9 mouse cellular contexts compared by ENCODE assay signal in the genomic region with DNA sequence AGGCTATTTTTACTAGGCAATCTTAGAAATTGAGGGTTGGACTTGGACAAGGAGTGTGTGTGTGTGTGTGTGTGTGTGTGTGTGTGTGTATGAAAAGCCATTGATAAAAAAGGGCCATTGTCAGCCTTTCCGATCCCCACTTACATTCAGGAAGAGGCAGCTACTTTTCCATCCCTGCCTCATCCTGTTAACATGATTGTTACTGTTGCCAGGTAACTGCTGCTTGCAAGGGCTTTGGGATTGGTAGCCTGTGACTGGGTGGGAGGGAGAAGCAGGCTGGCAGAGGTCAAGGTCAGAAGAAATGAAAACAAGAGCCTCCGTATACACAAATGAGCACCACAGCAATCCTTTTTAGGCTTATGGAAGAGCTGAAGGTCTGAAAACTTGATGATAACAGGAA. TPM values are rescaled to one million over a fixed set of nuclear protein-coding genes. Genes with fewer than 3 reads are reported as not detected.
A peak's percentile ranks its signal among the peaks of the same experiment; 100 is the strongest.
DNase-seq lines count a peak whose midpoint lies in the region; ATAC-seq and TF ChIP-seq lines count a peak whose summit lies in the region.
"Had no signal": no experiment of that assay in that cellular context is flagged by ENCODE, and none has a peak within 500 bp of the region (broad histone marks: within the 10 kb centered on the region; RNA-seq: fewer than 3 reads in every experiment).

No protein-coding gene starts in this region.

- peaks cover 14% of the 10 kb centered on the region for H3K4me1 ChIP-seq in heart, embryonic 16.5 days (ENCODE audit: control insufficient read depth, insufficient read depth, low read length)
- H3K4me1 ChIP-seq in liver, postnatal 0 days (ENCODE audit: insufficient read depth) = no peaks in the 10 kb centered on the region
- H3K4me1 ChIP-seq: limb, embryonic 12.5 days; stomach, embryonic 15.5 days had no signal

- no peaks in the 10 kb centered on the region for H3K36me3 ChIP-seq in heart, embryonic 16.5 days (ENCODE audit: control insufficient read depth, insufficient read depth)
- no peaks in the 10 kb centered on the region for H3K36me3 ChIP-seq in liver, postnatal 0 days (replicated peaks; ENCODE audit: insufficient read depth, low read length)
- H3K36me3 ChIP-seq: limb, embryonic 12.5 days; stomach, embryonic 15.5 days had no signal

- H3K4me2 ChIP-seq in heart, embryonic 16.5 days (ENCODE audit: low read depth, low read length) = no peak overlapping the region
- no peak overlapping the region for H3K4me2 ChIP-seq in liver, postnatal 0 days (ENCODE audit: low read depth, low read length)
- H3K4me2 ChIP-seq: limb, embryonic 12.5 days; stomach, embryonic 15.5 days had no signal

- WGBS in heart, embryonic 16.5 days = 35% methylated on average over 2 of the region's 2 CpGs
- 47% methylated on average over 2 of the region's 2 CpGs for WGBS in liver, postnatal 0 days (ENCODE audit: insufficient replicate concordance)

- peak; percentile 28; the same call in 1 of the 2 replicates for TF ChIP-seq EP300 in liver, postnatal 0 days (IDR thresholded peaks at IDR 0.05; ENCODE audit: low read depth)

- no peak for TF ChIP-seq CTCF in liver, postnatal 0 days (IDR thresholded peaks at IDR 0.05; ENCODE audit: low read depth)

- no peak overlapping the region for H3K4me3 ChIP-seq in heart, embryonic 16.5 days (ENCODE audit: low read length)
- H3K4me3 ChIP-seq in liver, postnatal 0 days (ENCODE audit: low read depth, low read length) = no peak overlapping the region
- H3K4me3 ChIP-seq: limb, embryonic 12.5 days; stomach, embryonic 15.5 days had no signal

- H3K9ac ChIP-seq in heart, embryonic 16.5 days (ENCODE audit: low read length) = no peak overlapping the region
- no peak overlapping the region for H3K9ac ChIP-seq in liver, postnatal 0 days (replicated peaks)
- H3K9ac ChIP-seq: limb, embryonic 12.5 days; stomach, embryonic 15.5 days had no signal

- no peak overlapping the region for H3K27ac ChIP-seq in heart, embryonic 16.5 days (ENCODE audit: low read length)
- H3K27ac ChIP-seq in liver, postnatal 0 days (ENCODE audit: low read depth) = no peak overlapping the region
- H3K27ac ChIP-seq: limb, embryonic 12.5 days; stomach, embryonic 15.5 days had no signal

- no peaks in the 10 kb centered on the region for H3K9me3 ChIP-seq in heart, embryonic 16.5 days (replicated peaks; ENCODE audit: control insufficient read depth, low read length)
- H3K9me3 ChIP-seq in liver, postnatal 0 days (ENCODE audit: low read length) = no peaks in the 10 kb centered on the region
- H3K9me3 ChIP-seq: limb, embryonic 12.5 days; stomach, embryonic 15.5 days had no signal

- DNase-seq in ZHBTc4 (ENCODE audit: low read depth, low spot score) = peak; percentile 72
- peak; percentile 81 for DNase-seq in embryo, embryonic 11 days
- DNase-seq in liver, postnatal 0 days = peak; percentile 20
- DNase-seq in retina, postnatal 7 days (ENCODE audit: low read depth, low spot score) = peak; percentile 43
- DNase-seq in T-cell, adult 2 months (ENCODE audit: low spot score) = no peak

- ATAC-seq in heart, embryonic 16.5 days (replicated peaks; ENCODE audit: extremely low read depth, insufficient read depth, low FRiP score) = peak; percentile 82
- ATAC-seq in liver, postnatal 0 days = peak; percentile 64
- ATAC-seq in erythroblast, adult 5-6 weeks (replicated peaks; ENCODE audit: low FRiP score, poor library complexity, severe bottlenecking) = no peak

- H3K27me3 ChIP-seq in heart, embryonic 16.5 days (ENCODE audit: control insufficient read depth, insufficient read depth, low read length) = no peaks in the 10 kb centered on the region
- H3K27me3 ChIP-seq in liver, postnatal 0 days (ENCODE audit: insufficient read depth, low read length) = no peaks in the 10 kb centered on the region
- H3K27me3 ChIP-seq: limb, embryonic 12.5 days; stomach, embryonic 15.5 days had no signal

RNA-seq across cellular contexts. Expression of a gene that starts 48.9 kb away (rescaled TPM):
- polyA plus RNA-seq in heart, embryonic 16.5 days (2015; fragmentation: Nextera tagmentation; extraction: Ambion mirVana) = 4.9 and 6.8 TPM in 2 replicates
- polyA plus RNA-seq in liver, postnatal 0 days (2015; fragmentation: Nextera tagmentation; extraction: Ambion mirVana) = 6.8 TPM in 2 replicates
- 4.8 and 6.1 TPM in 2 replicates for total RNA-seq in erythroblast, adult 5-6 weeks (2015; ENCODE audit: low replicate concordance)
- total RNA-seq in erythroblast, adult 5-6 weeks (2017; ENCODE audit: low replicate concordance) = 1.2 and 1.8 TPM in 2 replicates

RNA-seq across cellular contexts. Expression of a gene that starts 54.1 kb away (rescaled TPM):
- 0.21 and 0.32 TPM in 2 replicates for polyA plus RNA-seq in heart, embryonic 16.5 days (2015; fragmentation: Nextera tagmentation; extraction: Ambion mirVana)
- 0.05 TPM in 1 of 2 replicates, not detected in the other for polyA plus RNA-seq in liver, postnatal 0 days (2015; fragmentation: Nextera tagmentation; extraction: Ambion mirVana)
- total RNA-seq in erythroblast, adult 5-6 weeks (2015; ENCODE audit: low replicate concordance) = not detected in 2 replicates
- not detected in 2 replicates for total RNA-seq in erythroblast, adult 5-6 weeks (2017; ENCODE audit: low replicate concordance)
